Mouse (Mus musculus): Measurements from ENCODE around the gene Slc38a9.

Gene Slc38a9

GRCm38 (mm10) chr13:112747808-112748430 is 87.4 kb downstream of the Slc38a9 start:
- DNase-seq: no peak

- DNase-seq: no peak
Measured at GRCm38 (mm10) chr13:112748808-112749510, 88.4 kb downstream of the Slc38a9 start.

GRCm38 (mm10) chr13:112749881-112750280 is 89.3 kb downstream of the Slc38a9 start:
- no peak for DNase-seq

GRCm38 (mm10) chr13:112751454-112752308 is 91.1 kb downstream of the Slc38a9 start:
- DNase-seq: peak; percentile 86

GRCm38 (mm10) chr13:112752309-112752975 is 91.9 kb downstream of the Slc38a9 start:
- DNase-seq: no peak

GRCm38 (mm10) chr13:112753522-112753921 is 93.0 kb downstream of the Slc38a9 start:
- DNase-seq: no peak

DNA sequence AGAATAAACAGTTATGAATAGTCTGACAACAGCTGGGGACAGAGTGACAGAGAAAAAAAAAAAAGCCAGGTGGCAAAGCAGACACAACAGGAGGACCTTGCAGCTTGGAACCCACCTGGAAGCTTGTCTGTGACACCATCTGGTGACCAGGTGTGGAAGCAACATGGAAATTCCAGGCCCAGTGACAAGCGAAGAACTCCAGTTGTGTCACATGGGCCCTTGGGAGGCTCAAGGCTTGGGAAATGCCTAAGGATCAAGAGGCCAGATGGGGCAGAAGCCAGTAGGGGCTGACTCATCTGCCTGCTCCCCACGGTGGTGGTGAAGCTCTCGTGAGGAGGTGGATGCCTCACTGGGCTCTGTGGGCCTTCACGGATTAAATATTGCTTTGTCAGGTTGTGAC is 94.3 kb downstream of the Slc38a9 start:
- DNase-seq: peak; percentile 56

- peak; percentile 64 for DNase-seq
Measured at GRCm38 (mm10) chr13:112755507-112756010, 95.0 kb downstream of the Slc38a9 start.

- DNase-seq: no peak
Measured at GRCm38 (mm10) chr13:112757395-112757794, 96.8 kb downstream of the Slc38a9 start.

GRCm38 (mm10) chr13:112758546-112759090 is 98.1 kb downstream of the Slc38a9 start:
- DNase-seq: no peak

- DNase-seq: no peak
Measured at GRCm38 (mm10) chr13:112759364-112759763, 98.8 kb downstream of the Slc38a9 start.

DNA sequence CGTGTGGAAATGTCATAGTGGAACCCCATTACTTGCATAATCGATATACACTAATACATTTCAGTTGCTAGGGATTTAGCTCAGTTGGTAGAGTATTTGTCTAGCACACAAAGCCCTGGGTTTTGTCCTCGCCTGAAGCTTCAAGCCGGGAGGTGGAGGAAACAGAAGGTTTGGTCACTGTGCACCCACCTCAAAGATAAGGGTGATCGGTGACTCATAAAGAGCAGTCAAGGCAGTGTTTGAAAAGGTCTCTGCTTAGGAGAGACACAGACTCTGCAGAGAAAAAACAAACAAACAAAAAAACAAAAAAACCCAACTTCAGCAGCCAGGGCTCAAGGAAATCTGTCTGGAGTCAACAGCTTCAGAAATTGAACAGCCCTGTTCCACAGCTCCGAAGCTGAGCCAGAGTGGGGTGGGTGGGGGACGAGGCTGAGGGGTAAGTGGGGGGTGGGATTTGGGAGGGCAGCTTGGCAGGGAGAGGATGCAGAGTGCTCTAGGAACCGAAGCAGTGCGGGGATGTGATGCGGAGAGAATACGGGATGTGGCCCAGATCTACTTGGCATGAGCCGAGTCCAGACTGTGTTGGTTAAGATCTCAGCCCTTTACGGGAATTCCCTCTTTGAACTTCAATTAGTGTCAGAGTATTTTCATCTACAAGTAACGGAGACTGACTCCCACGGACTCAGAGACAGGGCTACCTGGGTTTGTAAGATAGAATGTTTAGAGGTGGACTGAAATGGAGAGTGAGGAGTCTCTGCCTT is 99.4 kb downstream of the Slc38a9 start:
- DNase-seq: no peak

- no peak for DNase-seq
Measured at GRCm38 (mm10) chr13:112760538-112760881, 100.0 kb downstream of the Slc38a9 start.

GRCm38 (mm10) chr13:112761787-112762186 is 101.2 kb downstream of the Slc38a9 start:
- DNase-seq: no peak

DNA sequence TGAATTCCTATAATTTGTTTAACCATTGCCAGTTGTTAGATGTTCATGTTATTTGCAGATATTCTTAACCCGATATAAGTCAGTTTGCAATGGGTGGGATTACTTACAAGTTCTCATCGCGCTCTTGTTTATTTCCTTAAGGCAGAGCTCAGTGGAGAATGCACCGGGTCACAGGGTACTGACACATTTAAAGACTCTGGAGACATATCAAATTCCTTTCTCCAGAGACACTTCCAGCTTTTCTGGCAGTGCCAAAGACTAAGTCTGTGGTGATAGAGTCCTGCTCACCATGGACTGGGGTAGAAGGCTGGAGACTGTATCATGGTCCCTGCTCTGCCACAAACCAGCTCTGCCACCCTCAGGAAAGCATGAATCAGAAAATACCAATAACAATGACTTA is 102.0 kb downstream of the Slc38a9 start:
- DNase-seq: no peak

GRCm38 (mm10) chr13:112763531-112764091 is 103.1 kb downstream of the Slc38a9 start:
- DNase-seq: no peak

GRCm38 (mm10) chr13:112764556-112764955 is 104.0 kb downstream of the Slc38a9 start:
- no peak for DNase-seq

DNA sequence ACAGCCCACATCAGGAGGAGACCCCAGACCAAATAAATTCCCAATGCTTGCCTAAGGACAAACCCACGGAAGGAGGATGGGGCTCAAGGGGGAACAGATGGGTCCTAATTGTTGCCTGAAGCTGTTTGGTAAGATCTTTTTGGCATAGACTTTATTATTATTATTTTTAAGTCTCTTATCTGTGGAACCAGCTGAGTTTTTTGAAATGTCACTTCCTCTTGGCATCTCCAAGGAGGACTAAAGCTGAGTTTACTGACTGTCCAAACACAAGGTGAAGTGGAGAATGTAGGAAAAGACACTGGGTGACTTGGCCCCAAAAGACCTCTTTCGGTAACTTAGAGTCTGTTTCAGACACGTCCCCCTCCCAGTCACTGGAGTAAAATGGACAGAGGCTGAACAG is 105.1 kb downstream of the Slc38a9 start:
- DNase-seq: no peak

DNA sequence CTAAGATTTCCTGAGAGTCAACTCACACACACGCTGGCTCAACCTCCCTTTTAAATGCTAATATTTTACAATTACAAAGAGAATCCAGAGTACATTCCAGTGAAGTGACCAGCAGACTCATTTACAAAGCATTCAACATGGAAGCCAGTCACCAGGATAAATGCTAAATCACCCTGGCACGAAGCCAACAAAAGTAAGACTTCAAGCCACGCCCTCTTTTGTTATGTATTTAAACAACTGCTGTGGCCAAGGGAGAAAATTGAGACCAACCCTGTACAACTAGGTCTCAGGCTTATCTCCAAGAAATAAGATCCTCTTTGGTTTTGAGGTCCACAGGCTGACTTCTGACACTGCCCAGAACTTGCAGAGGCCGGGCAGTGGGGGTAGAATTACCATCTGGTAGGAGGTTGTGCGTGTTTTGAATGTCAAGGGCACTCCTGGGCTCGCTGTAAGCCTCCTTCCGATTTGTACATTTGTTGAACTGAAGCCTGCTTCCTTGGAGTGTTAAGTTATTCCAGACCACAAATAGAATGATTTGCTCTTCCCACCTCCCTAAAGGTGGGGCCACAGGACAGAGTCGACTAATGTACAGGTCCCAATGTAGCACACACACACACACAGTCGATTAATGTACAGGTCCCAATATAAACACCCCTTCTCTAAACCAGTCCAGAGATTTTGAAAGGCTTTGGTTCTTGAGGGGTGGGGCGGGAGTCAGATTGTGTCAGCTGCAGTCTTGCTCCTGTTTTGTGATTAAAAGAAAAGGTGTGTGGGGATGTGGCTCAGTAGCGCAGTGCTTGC is 110.2 kb downstream of the Slc38a9 start:
- peak; percentile 77 for DNase-seq

- no peak for DNase-seq
Measured at GRCm38 (mm10) chr13:112771447-112772208, 111.1 kb downstream of the Slc38a9 start.

All from embryo, embryonic 11 days (tissue).